Mouse (Mus musculus) limb, embryonic 14.5 days (tissue): ENCODE measurements around the gene Cdk12. TPM values are rescaled to one million over a fixed set of nuclear protein-coding genes. Genes with fewer than 3 reads are reported as not detected.

Experiments
- ATAC-seq: fragments of 200-750 bp; cut with Nextera tagmentation; 2 replicates; pipeline ENCODE4 v1.8.0; 2017; ENCODE audit warnings: low read depth, moderate number of reproducible peaks, moderate TSS enrichment; ENCODE audit not compliant: low FRiP score
- DNase-seq: peaks from one replicate; pipeline ENCODE4 v3.0.0-alpha.2; 2015; ENCODE audit warnings: low spot score
- H3K27ac ChIP-seq: fragments of 300-500 bp; sonication (generic); replicated peaks from 2 replicates; pipeline ENCODE4 v1.5.1; 2014; ENCODE audit warnings: low read depth, mild to moderate bottlenecking, low read length, moderate library complexity, mixed read lengths
- H3K27me3 ChIP-seq: fragments of 300-500 bp; sonication (generic); 2 replicates; pipeline ENCODE4 v1.6.1; 2014; ENCODE audit warnings: low read length, mixed read lengths; ENCODE audit not compliant: control insufficient read depth, insufficient read depth
- H3K36me3 ChIP-seq: fragments of 300-500 bp; sonication (generic); 2 replicates; pipeline ENCODE4 v1.6.1; 2014; ENCODE audit warnings: mild to moderate bottlenecking, low read length, moderate library complexity, mixed read lengths; ENCODE audit not compliant: control insufficient read depth, insufficient read depth
- H3K4me1 ChIP-seq: fragments of 300-500 bp; sonication (generic); 2 replicates; pipeline ENCODE4 v1.6.1; 2014; ENCODE audit warnings: antibody characterized with exemption, low read length, mixed read lengths; ENCODE audit not compliant: control insufficient read depth, insufficient read depth
- H3K4me2 ChIP-seq: fragments of 300-500 bp; sonication (generic); replicated peaks from 2 replicates; pipeline ENCODE4 v1.6.1; 2014; ENCODE audit warnings: low read depth, mild to moderate bottlenecking, low read length, moderate library complexity; ENCODE audit not compliant: severe bottlenecking
- H3K4me3 ChIP-seq: fragments of 300-500 bp; sonication (generic); replicated peaks from 2 replicates; pipeline ENCODE4 v1.5.1; 2014; ENCODE audit warnings: low read length
- H3K9ac ChIP-seq: fragments of 300-500 bp; sonication (generic); 2 replicates; pipeline ENCODE4 v1.6.1; 2014; ENCODE audit warnings: mild to moderate bottlenecking, low read depth, low read length, moderate library complexity; ENCODE audit not compliant: severe bottlenecking
- H3K9me3 ChIP-seq: fragments of 300-500 bp; sonication (generic); 2 replicates; pipeline ENCODE4 v1.6.1; 2016; ENCODE audit warnings: low read length; ENCODE audit not compliant: control insufficient read depth
- POLR2A ChIP-seq: fragments of 200-500 bp; IDR thresholded peaks from 2 replicates; pipeline ENCODE4 v1.8.0; 2012; ENCODE audit warnings: inconsistent platforms, mild to moderate bottlenecking, moderate library complexity, borderline replicate concordance; ENCODE audit not compliant: insufficient read depth, insufficient read length; ENCODE audit errors: extremely low read depth
- WGBS: fragments of 180-500 bp; shearing (Covaris S2); extraction: QIAGEN DNeasy Blood & Tissue Kit; methylation state at CpG from one replicate; pipeline ENCODE4 v1.1.7; 2014; 5-methylcytosine and 5-hydroxymethylcytosine counted together
- polyA plus RNA-seq, 2 experiments: library from polyadenylated mRNA; depleted of rRNA in 1 of 2; stranded (reverse) in 1 of 2; unstranded in 1 of 2; fragments of >200 nt; fragmentation: Nextera tagmentation in 1 of 2; extraction: Ambion mirVana in 1 of 2; gene quantifications; 2 replicates each; pipeline versions ENCODE4 v1.2.1 to v1.2.3; 2012 to 2014

Gene Cdk12
- polyA plus RNA-seq, 2 experiments, result 13.6 to 27.0 TPM

DNA sequence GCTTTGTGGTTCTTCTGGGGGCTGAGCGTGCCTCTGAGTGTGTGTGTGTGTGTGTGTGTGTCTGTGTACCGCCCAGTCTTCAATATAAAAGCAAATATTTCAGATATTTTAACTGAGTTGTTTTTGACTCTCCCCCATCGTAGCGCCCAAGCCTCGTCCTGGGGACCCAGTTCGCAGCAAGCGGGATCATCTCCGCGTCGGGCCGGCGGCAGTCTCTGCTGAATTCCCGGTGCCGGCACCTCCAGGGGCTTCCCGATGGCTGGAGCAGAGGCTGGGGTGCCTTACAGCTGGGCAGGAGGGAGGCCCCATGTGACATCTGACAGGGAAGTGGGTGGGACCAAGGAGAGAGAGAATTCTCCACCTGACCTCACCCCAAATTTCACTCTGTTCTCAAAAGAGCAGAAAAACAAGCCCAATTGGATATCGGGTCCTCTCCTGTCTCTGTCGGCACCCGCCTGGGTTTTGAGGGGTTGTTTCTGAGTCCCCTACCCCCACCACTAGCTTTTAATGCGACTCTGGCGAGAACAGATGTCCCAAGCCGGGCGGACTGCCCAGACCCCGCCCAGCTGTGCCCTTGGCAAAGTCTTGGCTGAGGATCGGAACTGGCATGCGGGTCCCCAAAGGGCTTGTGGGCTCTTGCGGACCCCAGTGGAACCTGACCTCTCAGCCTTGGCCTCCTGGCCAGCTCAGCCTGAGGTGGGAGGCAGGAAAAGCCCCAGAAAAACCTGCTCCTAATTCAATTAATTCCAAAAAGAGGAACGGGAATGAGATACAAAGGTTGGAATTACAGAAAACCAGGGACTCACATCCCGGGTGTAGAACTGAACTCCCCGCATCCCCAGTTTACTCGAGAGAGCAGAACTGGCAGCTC is 118.2 kb downstream of the Cdk12 start:
- Histone ChIP-seq H3K27me3 (peaks cover 97% of the 10 kb centered on the region), H3K4me2 (no peak overlapping the region)
- 4% methylated on average over 30 of the region's 30 CpGs for WGBS

DNA sequence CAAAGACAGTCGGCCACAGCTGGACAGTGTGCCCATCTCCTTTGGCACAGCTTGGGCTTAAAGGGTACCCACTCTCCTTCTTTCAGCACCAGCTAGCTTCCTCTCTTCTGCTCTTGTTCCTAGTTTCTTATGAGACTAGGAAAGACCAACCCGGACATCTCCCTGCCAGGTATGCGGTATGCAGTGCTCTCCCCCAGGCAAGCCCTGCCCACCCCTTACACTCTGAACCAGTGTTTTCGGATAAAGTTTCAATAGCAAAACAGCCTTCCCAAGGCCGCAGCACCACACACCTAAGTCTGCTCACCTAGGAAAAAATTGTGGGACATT is 118.8 kb downstream of the Cdk12 start:
- H3K27ac ChIP-seq, result no peak overlapping the region
- H3K36me3 ChIP-seq, result no peaks in the 10 kb centered on the region
- no peak overlapping the region for H3K4me3 ChIP-seq
- no peak for ATAC-seq
- no peaks in the 10 kb centered on the region for H3K9me3 ChIP-seq
- WGBS, result 12% methylated on average over 5 of the region's 5 CpGs
- H3K4me1 ChIP-seq, result no peaks in the 10 kb centered on the region
- no peak overlapping the region for H3K9ac ChIP-seq
- no peak for DNase-seq
- no peak overlapping the region for H3K4me2 ChIP-seq
- H3K27me3 ChIP-seq, result peaks cover 97% of the 10 kb centered on the region
- no peak for TF ChIP-seq POLR2A

More for the DNA sequence above, 118.2 kb downstream of the Cdk12 start:
- no peak overlapping the region for H3K9ac ChIP-seq
- DNase-seq (no peak), ATAC-seq (no peak)
- H3K27ac ChIP-seq, result no peak overlapping the region
- H3K9me3 ChIP-seq, result no peaks in the 10 kb centered on the region
- H3K4me3 ChIP-seq, result no peak overlapping the region
- H3K36me3 ChIP-seq, result no peaks in the 10 kb centered on the region
- no peaks in the 10 kb centered on the region for H3K4me1 ChIP-seq
- no peak for TF ChIP-seq POLR2A

DNA sequence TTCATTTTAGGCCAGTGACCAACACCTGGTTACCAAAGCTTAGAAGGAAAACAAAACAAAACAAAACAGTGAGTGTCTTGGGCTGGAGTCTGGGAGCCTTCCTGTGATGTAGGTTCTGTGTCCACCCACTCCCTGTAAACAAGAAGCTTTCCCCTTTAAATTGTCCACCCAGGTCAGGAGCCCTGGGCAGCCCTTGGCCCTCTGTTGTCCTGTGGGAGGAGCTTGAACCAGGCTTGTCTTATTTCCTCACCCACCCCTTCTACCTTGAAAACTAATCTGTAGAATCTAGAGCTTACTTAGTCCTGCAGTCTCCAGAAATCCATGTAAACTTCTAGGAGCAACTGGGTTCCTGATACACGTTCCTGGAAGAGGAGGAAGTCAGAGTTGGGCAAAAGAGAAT is 119.3 kb downstream of the Cdk12 start:
- H3K27me3 ChIP-seq, result peaks cover 97% of the 10 kb centered on the region
- H3K36me3 ChIP-seq, result no peaks in the 10 kb centered on the region
- H3K27ac ChIP-seq, result no peak overlapping the region
- peaks cover 1% of the 10 kb centered on the region; the same call in 1 of the 2 replicates for H3K4me1 ChIP-seq
- DNase-seq (no peak), ATAC-seq (no peak)
- no peak overlapping the region for H3K9ac ChIP-seq
- WGBS, result 6% methylated on average over 1 of the region's 1 CpGs
- H3K4me3 ChIP-seq, result no peak overlapping the region
- no peak overlapping the region for H3K4me2 ChIP-seq
- no peak for TF ChIP-seq POLR2A
- H3K9me3 ChIP-seq, result no peaks in the 10 kb centered on the region

DNA sequence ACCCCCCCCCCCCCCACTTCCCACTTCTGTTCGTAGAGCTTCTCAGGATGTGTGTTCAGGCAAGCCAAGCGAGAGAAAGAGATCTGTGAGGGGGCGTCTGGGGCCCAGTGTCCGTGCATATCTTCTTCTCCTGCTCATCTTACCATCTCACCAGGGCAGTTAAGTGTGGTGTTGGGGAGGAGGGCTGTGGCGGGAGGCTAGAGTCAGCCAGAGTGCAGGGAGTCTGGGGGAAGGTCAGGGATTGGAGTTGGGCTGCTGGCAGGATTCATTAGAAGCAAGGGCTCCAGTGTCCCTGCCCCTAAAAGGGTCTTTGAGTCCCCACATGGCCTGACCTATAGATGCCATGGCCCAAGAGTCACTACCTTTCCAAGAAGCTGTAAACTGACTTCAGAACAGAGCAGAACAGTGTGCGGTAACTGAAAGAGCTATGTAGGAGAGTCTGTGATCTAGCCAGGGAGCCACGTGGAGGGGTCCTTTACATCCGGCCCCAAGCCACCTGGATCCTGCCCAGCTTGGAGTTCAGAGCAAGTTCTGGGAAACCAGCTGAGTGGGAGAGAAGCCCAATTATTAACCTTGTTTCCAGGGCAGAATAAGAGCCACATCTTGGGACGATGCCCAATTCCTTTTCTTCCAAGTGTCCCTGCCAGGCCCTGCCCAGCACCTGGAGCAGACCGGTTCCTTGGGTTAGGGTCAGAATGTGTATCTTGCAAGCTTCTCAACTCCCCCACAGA is 120.4 kb downstream of the Cdk12 start:
- Histone ChIP-seq H3K4me3 (no peak overlapping the region), H3K9me3 (no peaks in the 10 kb centered on the region), H3K9ac (no peak overlapping the region), H3K27ac (no peak overlapping the region), H3K27me3 (peaks cover 98% of the 10 kb centered on the region), H3K4me2 (no peak overlapping the region), H3K4me1 (peaks cover 5% of the 10 kb centered on the region; the same call in 1 of the 2 replicates), H3K36me3 (no peaks in the 10 kb centered on the region)
- WGBS, result 5% methylated on average over 10 of the region's 10 CpGs
- DNase-seq (no peak), ATAC-seq (no peak)
- TF ChIP-seq POLR2A, result no peak

DNA sequence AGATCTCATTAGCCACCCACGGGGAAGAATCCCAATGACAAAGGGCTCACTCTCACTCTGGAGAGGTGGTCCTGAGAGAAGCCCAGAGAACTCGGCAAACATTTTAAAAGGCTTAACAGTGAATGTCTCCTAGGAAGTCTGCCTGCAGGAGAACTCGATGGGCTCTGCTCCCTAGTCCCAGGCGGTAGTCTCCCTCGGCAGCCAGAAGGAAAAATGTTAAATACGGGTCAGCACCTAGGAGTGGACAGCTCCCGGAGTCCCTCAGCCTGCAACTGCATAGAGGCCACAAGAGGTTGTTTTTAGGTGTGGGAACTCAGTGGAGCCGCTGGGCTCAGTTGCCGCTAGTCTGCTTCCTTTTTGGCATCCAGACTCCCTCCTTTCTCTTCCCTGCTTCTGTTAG is 121.1 kb downstream of the Cdk12 start:
- TF ChIP-seq POLR2A, result no peak
- H3K4me2 ChIP-seq, result no peak overlapping the region
- ATAC-seq, result no peak
- H3K36me3 ChIP-seq, result no peaks in the 10 kb centered on the region
- H3K9me3 ChIP-seq, result no peaks in the 10 kb centered on the region
- H3K4me1 ChIP-seq, result peaks cover 5% of the 10 kb centered on the region; the same call in 1 of the 2 replicates
- no peak overlapping the region for H3K9ac ChIP-seq
- peak; percentile 39 for DNase-seq
- H3K4me3 ChIP-seq, result no peak overlapping the region
- 2% methylated on average over 9 of the region's 9 CpGs for WGBS
- no peak overlapping the region for H3K27ac ChIP-seq
- peaks cover 98% of the 10 kb centered on the region for H3K27me3 ChIP-seq
